Mouse (Mus musculus) myocyte (in vitro differentiated cells): ENCODE measurements around the gene Snrnp48.

ENCODE experiments used
- CEBPB ChIP-seq: IDR thresholded peaks from 2 replicates; pipeline ENCODE4 v1.6.1; 2011; ENCODE audit warnings: mild to moderate bottlenecking, moderate library complexity; ENCODE audit not compliant: poor library complexity, insufficient read depth, severe bottlenecking
- E2F4 ChIP-seq: IDR thresholded peaks from one replicate; pipeline ENCODE4 v1.6.1; 2011; ENCODE audit warnings: mild to moderate bottlenecking, control low read depth, moderate library complexity; ENCODE audit not compliant: insufficient read depth
- MAX ChIP-seq: IDR thresholded peaks from one replicate; pipeline ENCODE4 v1.6.1; 2011; ENCODE audit warnings: low read depth, mild to moderate bottlenecking, control low read depth
- MYOD1 ChIP-seq, 3 experiments: IDR thresholded peaks; one replicate each; pipeline ENCODE4 v1.6.1; 2011; ENCODE audit warnings: control low read depth in 2 of 3, low read depth in 2 of 3, mild to moderate bottlenecking in 2 of 3, moderate library complexity in 1 of 3; ENCODE audit not compliant: insufficient read length in 2 of 3, control insufficient read depth in 1 of 3
- MYOG ChIP-seq, 3 experiments: IDR thresholded peaks; one replicate each; pipeline ENCODE4 v1.6.1; 2011; ENCODE audit warnings: control low read depth in 2 of 3, low read depth in 2 of 3, mild to moderate bottlenecking in 2 of 3; ENCODE audit not compliant: insufficient read length in 2 of 3, control insufficient read depth in 1 of 3, insufficient read depth in 1 of 3
- POLR2A ChIP-seq: IDR thresholded peaks from one replicate; pipeline ENCODE4 v1.6.1; 2011; ENCODE audit warnings: low read depth, mild to moderate bottlenecking, control low read depth, moderate library complexity; ENCODE audit not compliant: insufficient read length
- POLR2AphosphoS2 ChIP-seq: IDR thresholded peaks from one replicate; pipeline ENCODE4 v1.6.1; 2011; ENCODE audit warnings: low read depth, control low read depth; ENCODE audit not compliant: insufficient read length
- REST ChIP-seq: IDR thresholded peaks from one replicate; pipeline ENCODE4 v1.6.1; 2011; ENCODE audit warnings: mild to moderate bottlenecking, control low read depth, moderate library complexity; ENCODE audit not compliant: insufficient read depth, insufficient read length
- SRF ChIP-seq: IDR thresholded peaks from one replicate; pipeline ENCODE4 v1.6.1; 2011; ENCODE audit warnings: low read depth; ENCODE audit not compliant: control insufficient read depth, insufficient read length
- TCF12 ChIP-seq: IDR thresholded peaks from one replicate; pipeline ENCODE4 v1.6.1; 2011; ENCODE audit warnings: mild to moderate bottlenecking, control low read depth; ENCODE audit not compliant: poor library complexity, insufficient read depth, severe bottlenecking
- TCF3 ChIP-seq: IDR thresholded peaks from one replicate; pipeline ENCODE4 v1.6.1; 2011; ENCODE audit warnings: low read depth, control low read depth; ENCODE audit not compliant: insufficient read length
- USF1 ChIP-seq: IDR thresholded peaks from one replicate; pipeline ENCODE4 v1.6.1; 2011; ENCODE audit warnings: low read depth, mild to moderate bottlenecking, control low read depth, moderate library complexity

- TF ChIP-seq MYOG (IDR thresholded peaks at IDR 0.05; ENCODE audit: control insufficient read depth in 1 of 3, insufficient read depth in 1 of 3, insufficient read length in 2 of 3, low read depth in 2 of 3) (peak in 1 of 3 experiments; percentile 47), USF1 (no peak), POLR2A (no peak), TCF12 (no peak), TCF3 (no peak), SRF (no peak), MAX (no peak), POLR2AphosphoS2 (no peak), REST (no peak), E2F4 (no peak), CEBPB (no peak), MYOD1 (IDR thresholded peaks at IDR 0.05; ENCODE audit: control insufficient read depth in 1 of 3, insufficient read length in 2 of 3, low read depth in 2 of 3) (no peak)
Observed at GRCm38 (mm10) chr13:38162668-38163067, 42.1 kb upstream of the Snrnp48 start.
